Mouse (Mus musculus): Measurements from ENCODE around the gene Arhgef15. TPM values are rescaled to one million over a fixed set of nuclear protein-coding genes. Genes with fewer than 3 reads are reported as not detected.

Gene Arhgef15
- polyA plus RNA-seq, 1 experiment from 2014 or later: 1.8 TPM

GRCm38 (mm10) chr11:68993122-68993521 lies 35.8 kb upstream of the Arhgef15 start:
- ATAC-seq: no peak
- H3K4me3 ChIP-seq (ENCODE audit: low read depth, low read length): no peak overlapping the region
- H3K27ac ChIP-seq (ENCODE audit: low read depth): no peak overlapping the region
- H3K36me3 ChIP-seq (replicated peaks; ENCODE audit: insufficient read depth, low read length): peaks cover 76% of the 10 kb centered on the region
- no peaks in the 10 kb centered on the region for H3K27me3 ChIP-seq (ENCODE audit: insufficient read depth, low read length)
- H3K9ac ChIP-seq (replicated peaks): no peak overlapping the region
- no peak for TF ChIP-seq EP300 (IDR thresholded peaks at IDR 0.05; ENCODE audit: low read depth)
- TF ChIP-seq CTCF (IDR thresholded peaks at IDR 0.05; ENCODE audit: low read depth): no peak
- H3K9me3 ChIP-seq (ENCODE audit: low read length): no peaks in the 10 kb centered on the region
- 87% methylated on average over 7 of the region's 7 CpGs for WGBS (ENCODE audit: insufficient replicate concordance)
- H3K4me1 ChIP-seq (ENCODE audit: insufficient read depth): no peaks in the 10 kb centered on the region
- no peak for DNase-seq
- H3K4me2 ChIP-seq (ENCODE audit: low read depth, low read length): no peak overlapping the region

- TF ChIP-seq CTCF (IDR thresholded peaks at IDR 0.05; ENCODE audit: low read depth) (no peak), EP300 (IDR thresholded peaks at IDR 0.05; ENCODE audit: low read depth) (no peak)
- H3K4me2 ChIP-seq (ENCODE audit: low read depth, low read length): no peak overlapping the region
- no peak overlapping the region for H3K9ac ChIP-seq (replicated peaks)
- ATAC-seq: no peak
- H3K4me3 ChIP-seq (ENCODE audit: low read depth, low read length): no peak overlapping the region
- WGBS (ENCODE audit: insufficient replicate concordance): 91% methylated on average over 17 of the region's 17 CpGs
- H3K4me1 ChIP-seq (ENCODE audit: insufficient read depth): no peaks in the 10 kb centered on the region
- H3K36me3 ChIP-seq (replicated peaks; ENCODE audit: insufficient read depth, low read length): peaks cover 43% of the 10 kb centered on the region
- DNase-seq: no peak
- no peaks in the 10 kb centered on the region for H3K27me3 ChIP-seq (ENCODE audit: insufficient read depth, low read length)
- H3K27ac ChIP-seq (ENCODE audit: low read depth): no peak overlapping the region
- no peaks in the 10 kb centered on the region for H3K9me3 ChIP-seq (ENCODE audit: low read length)
These were observed 31.1 kb upstream of the Arhgef15 start for GRCm38 (mm10) chr11:68988341-68988740.

GRCm38 (mm10) chr11:68987365-68987882 lies 30.1 kb upstream of the Arhgef15 start:
- Histone ChIP-seq H3K27ac (ENCODE audit: low read depth) (no peak overlapping the region), H3K9ac (replicated peaks) (no peak overlapping the region), H3K4me3 (ENCODE audit: low read depth, low read length) (no peak overlapping the region), H3K4me2 (ENCODE audit: low read depth, low read length) (no peak overlapping the region), H3K27me3 (ENCODE audit: insufficient read depth, low read length) (no peaks in the 10 kb centered on the region), H3K4me1 (ENCODE audit: insufficient read depth) (no peaks in the 10 kb centered on the region), H3K9me3 (ENCODE audit: low read length) (no peaks in the 10 kb centered on the region), H3K36me3 (replicated peaks; ENCODE audit: insufficient read depth, low read length) (peaks cover 39% of the 10 kb centered on the region)
- ATAC-seq (no peak), DNase-seq (no peak)
- TF ChIP-seq CTCF (IDR thresholded peaks at IDR 0.05; ENCODE audit: low read depth): no peak
- TF ChIP-seq EP300 (IDR thresholded peaks at IDR 0.05; ENCODE audit: low read depth): no peak
- WGBS (ENCODE audit: insufficient replicate concordance): 88% methylated on average over 11 of the region's 11 CpGs

GRCm38 (mm10) chr11:68982639-68983369 lies 25.5 kb upstream of the Arhgef15 start:
- ATAC-seq (peak; percentile 62; the same call in 1 of the 2 replicates), DNase-seq (peak; percentile 82)
- no peaks in the 10 kb centered on the region for H3K27me3 ChIP-seq (ENCODE audit: insufficient read depth, low read length)
- TF ChIP-seq CTCF (IDR thresholded peaks at IDR 0.05; ENCODE audit: low read depth) (peak; percentile 91), EP300 (IDR thresholded peaks at IDR 0.05; ENCODE audit: low read depth) (no peak)
- no peak overlapping the region for H3K4me3 ChIP-seq (ENCODE audit: low read depth, low read length)
- H3K4me1 ChIP-seq (ENCODE audit: insufficient read depth): no peaks in the 10 kb centered on the region
- H3K9me3 ChIP-seq (ENCODE audit: low read length): no peaks in the 10 kb centered on the region
- 25% methylated on average over 4 of the region's 4 CpGs for WGBS (ENCODE audit: insufficient replicate concordance)
- H3K36me3 ChIP-seq (replicated peaks; ENCODE audit: insufficient read depth, low read length): peaks cover 7% of the 10 kb centered on the region
- no peak overlapping the region for H3K4me2 ChIP-seq (ENCODE audit: low read depth, low read length)
- no peak overlapping the region for H3K9ac ChIP-seq (replicated peaks)
- H3K27ac ChIP-seq (ENCODE audit: low read depth): no peak overlapping the region

- Histone ChIP-seq H3K4me3 (ENCODE audit: low read depth, low read length) (no peak overlapping the region), H3K27ac (ENCODE audit: low read depth) (no peak overlapping the region), H3K9me3 (ENCODE audit: low read length) (no peaks in the 10 kb centered on the region), H3K27me3 (ENCODE audit: insufficient read depth, low read length) (no peaks in the 10 kb centered on the region), H3K4me2 (ENCODE audit: low read depth, low read length) (no peak overlapping the region), H3K36me3 (replicated peaks; ENCODE audit: insufficient read depth, low read length) (no peaks in the 10 kb centered on the region), H3K9ac (replicated peaks) (no peak overlapping the region), H3K4me1 (ENCODE audit: insufficient read depth) (no peaks in the 10 kb centered on the region)
- TF ChIP-seq EP300 (IDR thresholded peaks at IDR 0.05; ENCODE audit: low read depth) (no peak), CTCF (IDR thresholded peaks at IDR 0.05; ENCODE audit: low read depth) (no peak)
- no peak for DNase-seq
- 68% methylated on average over 3 of the region's 3 CpGs for WGBS (ENCODE audit: insufficient replicate concordance)
- ATAC-seq: no peak
These were observed 23.6 kb upstream of the Arhgef15 start for GRCm38 (mm10) chr11:68980919-68981318.

- Histone ChIP-seq H3K27ac (ENCODE audit: low read depth) (no peak overlapping the region), H3K4me3 (ENCODE audit: low read depth, low read length) (no peak overlapping the region), H3K36me3 (replicated peaks; ENCODE audit: insufficient read depth, low read length) (no peaks in the 10 kb centered on the region), H3K27me3 (ENCODE audit: insufficient read depth, low read length) (no peaks in the 10 kb centered on the region), H3K9me3 (ENCODE audit: low read length) (no peaks in the 10 kb centered on the region), H3K9ac (replicated peaks) (no peak overlapping the region), H3K4me2 (ENCODE audit: low read depth, low read length) (no peak overlapping the region), H3K4me1 (ENCODE audit: insufficient read depth) (no peaks in the 10 kb centered on the region)
- 45% methylated on average over 5 of the region's 5 CpGs for WGBS (ENCODE audit: insufficient replicate concordance)
- DNase-seq (no peak), ATAC-seq (0 out of 2 replicates have a peak, but pooled peaks have one; percentile 19)
- TF ChIP-seq CTCF (IDR thresholded peaks at IDR 0.05; ENCODE audit: low read depth) (no peak), EP300 (IDR thresholded peaks at IDR 0.05; ENCODE audit: low read depth) (no peak)
These were observed 22.0 kb upstream of the Arhgef15 start for GRCm38 (mm10) chr11:68979320-68979733.

All from liver, postnatal 0 days (tissue).